Mouse (Mus musculus) layer of hippocampus, postnatal 10 days (tissue): ENCODE measurements around the gene Gria3. TPM values are rescaled to one million over a fixed set of nuclear protein-coding genes. Genes with fewer than 3 reads are reported as not detected.
A peak's percentile ranks its signal among the peaks of the same experiment; 100 is the strongest.

Source experiments
- DNase-seq, 2 experiments: peaks; one replicate each; pipeline ENCODE4 v3.0.0; 2021; ENCODE audit warnings: low spot score in 2 of 2
- microRNA-seq, 2 experiments: library from miRNA; unstranded; fragments of <30 nt; microRNA quantifications; one replicate each; pipeline ENCODE4 v1.2.0; 2021
- total RNA-seq, 2 experiments: library from RNA; stranded (reverse); gene quantifications; 2 replicates each; pipeline ENCODE4 v1.2.3; 2021

Gene Gria3
- total RNA-seq, 2 experiments from 2014 or later = 95.2 to 98.5 TPM

DNA sequence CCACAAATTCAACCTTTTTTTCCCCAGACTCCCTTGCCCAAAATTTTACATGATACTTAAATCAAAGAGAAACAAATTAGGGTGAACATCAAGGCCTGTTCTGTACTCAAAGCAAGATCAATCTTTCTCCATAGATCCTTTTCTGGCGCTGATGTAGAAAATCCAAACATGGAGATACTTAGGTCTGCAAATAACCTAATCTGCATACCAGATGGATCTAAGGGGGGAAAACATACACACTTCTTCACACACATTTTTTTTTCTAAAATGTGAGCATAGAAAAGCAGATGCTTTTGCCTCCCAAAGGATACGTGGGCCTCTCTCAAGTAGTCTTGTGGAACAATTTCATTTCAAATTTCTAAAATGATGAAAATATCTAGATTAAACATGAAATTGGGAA lies 164.2 kb downstream of the Gria3 start:
- DNase-seq = no peak

DNA sequence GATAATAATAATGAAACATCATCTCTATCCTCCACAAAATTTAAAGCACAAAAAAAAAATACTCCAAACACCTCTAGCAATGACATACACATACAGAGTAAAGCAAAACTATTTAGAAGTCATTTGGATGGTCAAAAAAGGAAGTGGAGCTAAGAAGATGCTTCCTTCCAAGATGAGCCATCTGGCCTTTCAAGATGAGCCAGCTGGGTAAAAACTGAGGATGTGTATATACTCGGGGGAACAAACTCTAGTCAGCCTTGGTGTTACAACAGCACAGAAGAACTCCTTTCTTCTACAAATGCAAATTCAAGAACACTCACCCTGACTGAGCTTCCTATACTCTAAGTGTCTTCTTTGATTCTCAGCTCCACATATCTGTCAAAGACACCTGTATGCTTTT lies 172.4 kb downstream of the Gria3 start:
- no peak for DNase-seq

GRCm38 (mm10) chrX:41578797-41579196 lies 178.1 kb downstream of the Gria3 start:
- DNase-seq = no peak

GRCm38 (mm10) chrX:41587692-41588091 lies 187.0 kb downstream of the Gria3 start:
- DNase-seq = no peak

DNA sequence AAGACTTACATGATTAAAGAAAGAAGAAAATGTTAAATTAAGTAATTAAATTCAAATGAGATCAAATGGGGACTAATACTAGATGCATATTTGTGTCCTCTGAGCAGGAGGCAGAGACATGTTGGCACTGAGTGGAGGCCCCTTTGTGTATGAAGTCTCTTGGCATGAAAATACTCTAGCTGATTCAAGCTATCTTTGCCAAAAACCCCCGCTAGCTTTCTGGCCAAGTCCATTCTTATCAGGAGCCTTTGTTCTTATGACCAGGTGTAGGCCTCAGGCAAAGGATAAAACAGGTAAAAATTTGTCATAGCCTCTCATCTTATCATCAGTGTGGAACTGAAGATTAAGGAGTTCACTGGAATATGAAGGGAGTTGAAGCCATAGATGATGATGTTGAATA lies 206.5 kb downstream of the Gria3 start:
- no peak for DNase-seq

DNA sequence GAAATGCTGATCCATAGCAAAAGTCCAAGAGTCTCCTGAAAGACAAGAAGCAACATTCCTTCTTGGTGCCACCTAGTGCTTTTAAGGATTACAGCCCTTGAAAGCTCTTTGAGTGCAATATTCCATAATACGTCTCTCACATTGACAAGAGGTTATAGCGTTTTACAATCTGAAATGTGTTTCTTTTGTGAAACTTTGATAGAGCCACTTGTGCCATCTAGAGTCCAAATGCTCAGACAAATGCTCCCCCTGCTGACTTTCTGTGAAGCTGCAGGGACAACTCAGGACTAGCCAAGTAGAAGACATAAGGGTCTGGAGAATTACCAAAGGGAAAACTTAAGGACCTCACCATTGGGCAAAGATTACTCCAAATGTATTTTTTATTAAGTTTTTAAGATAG lies 214.3 kb downstream of the Gria3 start:
- DNase-seq = peak; percentile 33 to 42

GRCm38 (mm10) chrX:41616928-41617327 lies 216.3 kb downstream of the Gria3 start:
- no peak for DNase-seq

DNA sequence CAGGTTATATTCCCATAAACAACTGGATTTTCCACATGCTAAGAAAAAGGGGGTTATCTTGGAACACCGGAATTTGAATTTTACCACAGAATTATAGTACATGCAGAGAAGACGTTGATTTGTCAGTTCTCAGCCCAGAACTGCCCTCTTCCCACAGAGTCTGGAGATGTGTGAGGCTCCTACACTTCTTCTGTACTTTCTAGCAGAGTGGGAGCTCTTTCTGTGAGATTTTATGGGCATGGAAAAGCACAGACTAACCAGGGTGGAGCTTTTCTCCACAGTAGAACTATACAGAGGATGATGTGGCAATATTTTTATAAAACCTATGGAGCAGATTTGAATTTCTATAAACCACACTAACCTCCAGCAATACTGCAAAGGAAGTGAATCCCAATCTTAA lies 217.7 kb downstream of the Gria3 start:
- no peak for DNase-seq

DNA sequence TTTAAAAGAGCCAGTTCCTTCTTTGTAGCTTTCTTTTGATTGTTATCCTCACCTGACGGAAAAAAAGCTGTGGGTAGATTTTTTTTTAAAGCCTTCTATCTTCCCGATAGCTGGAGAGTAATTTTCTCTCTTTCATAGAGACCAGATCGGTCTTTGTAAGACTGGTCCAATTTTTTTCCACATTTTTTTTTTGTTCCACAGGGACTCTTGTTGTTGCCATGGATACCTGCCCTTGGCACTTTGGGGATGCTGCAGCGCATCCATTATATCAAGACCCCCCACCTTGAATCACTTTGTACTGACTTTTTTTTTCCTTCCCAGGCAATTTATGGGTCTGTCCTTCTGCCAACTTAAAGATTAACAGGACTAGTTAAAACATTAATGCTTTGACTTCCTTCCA lies 232.9 kb downstream of the Gria3 start:
- no peak for DNase-seq

DNA sequence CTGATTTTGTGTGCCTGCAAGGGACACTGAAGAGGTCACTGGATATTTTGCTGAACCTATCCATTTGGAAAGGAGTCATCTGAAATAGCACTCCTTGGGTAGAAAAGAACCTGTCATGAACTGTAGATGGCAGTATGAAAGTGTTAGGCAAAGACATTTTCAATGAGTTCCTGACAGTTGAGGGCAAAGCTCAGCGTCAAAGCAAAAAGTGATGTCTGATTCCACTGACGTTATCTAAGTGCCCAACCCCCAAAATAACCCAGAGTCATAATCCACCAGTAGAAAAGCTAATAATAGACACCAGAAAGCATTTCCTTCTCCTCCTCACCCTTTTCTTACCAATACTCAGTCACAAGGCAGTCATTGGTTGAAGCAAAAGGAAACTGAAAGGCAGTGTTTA lies 244.3 kb downstream of the Gria3 start:
- DNase-seq = no peak

- DNase-seq = no peak
Observed at GRCm38 (mm10) chrX:41657791-41658190, 257.1 kb downstream of the Gria3 start.

DNA sequence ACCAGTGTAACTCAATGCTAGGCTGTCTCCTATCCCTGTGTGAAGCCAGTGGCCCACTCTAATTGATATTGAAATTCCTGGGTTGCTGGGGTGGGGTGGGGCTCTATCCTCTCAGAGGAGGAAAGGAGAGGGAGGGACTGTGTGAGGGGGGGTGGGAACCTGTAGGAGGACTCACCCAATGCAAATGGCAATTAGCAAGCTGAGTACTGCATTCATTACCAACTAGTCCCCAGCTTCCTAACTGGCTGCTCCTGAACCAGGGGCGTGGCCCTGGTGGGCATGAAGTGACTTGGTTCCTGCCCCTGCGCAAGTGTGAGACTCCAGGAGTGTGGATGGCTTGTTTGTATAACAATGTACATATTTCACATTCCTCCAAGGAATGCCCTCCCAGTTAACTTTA lies 288.2 kb downstream of the Gria3 start:
- no peak for DNase-seq

DNA sequence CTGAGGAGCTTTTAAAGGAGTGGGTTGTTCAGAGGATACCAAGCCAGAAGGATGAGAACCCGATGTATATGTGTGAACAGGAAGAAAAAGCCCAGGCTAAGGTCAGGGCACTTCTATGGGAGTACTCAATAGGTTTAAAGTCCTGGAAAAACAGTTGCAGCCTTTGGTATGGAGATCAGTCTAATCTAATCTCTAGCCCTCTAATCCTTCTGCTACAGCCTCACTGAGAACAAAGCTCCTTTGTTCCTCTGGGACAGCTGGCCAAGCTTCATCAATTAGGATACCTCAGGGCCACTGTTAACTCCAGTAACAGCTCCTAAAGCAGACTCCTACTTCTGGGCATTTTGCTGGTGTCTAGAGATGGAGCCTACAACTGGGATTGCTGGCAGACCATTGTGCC lies 291.4 kb downstream of the Gria3 start:
- DNase-seq = no peak

Small RNAs within 50 kb of the gene (microRNA-seq; reads per million reads assigned to microRNA genes)
- 0 reads per million in 2 experiments for gene Gm22413
